In genomic region chr12:53682036-53682435, GRCm38 (mm10) we compare ENCODE assay signal across 10 mouse cellular contexts.
A peak's percentile ranks its signal among the peaks of the same experiment; 100 is the strongest.
DNase-seq lines count a peak whose midpoint lies in the region; ATAC-seq and TF ChIP-seq lines count a peak whose summit lies in the region.
"Had no signal": no experiment of that assay in that cellular context is flagged by ENCODE, and none has a peak within 500 bp of the region (broad histone marks: within the 10 kb centered on the region; RNA-seq: fewer than 3 reads in every experiment).

No protein-coding gene starts in this region.

- WGBS in cerebellum, adult 2 months: 67% methylated on average over 3 of the region's 3 CpGs
- WGBS in intestine, postnatal 0 days: 51% methylated on average over 3 of the region's 3 CpGs
- 48% methylated on average over 3 of the region's 3 CpGs for WGBS in intestine, embryonic 16.5 days
- 56% methylated on average over 3 of the region's 3 CpGs for WGBS in midbrain, embryonic 10.5 days
- 65% methylated on average over 3 of the region's 3 CpGs for WGBS in midbrain, embryonic 11.5 days

- no peaks in the 10 kb centered on the region for H3K9me3 ChIP-seq in intestine, postnatal 0 days (ENCODE audit: control insufficient read depth)
- H3K9me3 ChIP-seq in intestine, embryonic 16.5 days (ENCODE audit: control insufficient read depth, low read length): no peaks in the 10 kb centered on the region
- no peaks in the 10 kb centered on the region for H3K9me3 ChIP-seq in midbrain, embryonic 10.5 days (replicated peaks)
- H3K9me3 ChIP-seq in midbrain, embryonic 11.5 days (ENCODE audit: control insufficient read depth, low read length): no peaks in the 10 kb centered on the region
- H3K9me3 ChIP-seq: heart, embryonic 15.5 days had no signal

- no peak overlapping the region for H3K27ac ChIP-seq in cerebellum, adult 2 months (ENCODE audit: insufficient read depth, low read length)
- H3K27ac ChIP-seq in intestine, postnatal 0 days (ENCODE audit: low read depth, low read length): no peak overlapping the region
- no peak overlapping the region for H3K27ac ChIP-seq in intestine, embryonic 16.5 days (ENCODE audit: low read length)
- no peak overlapping the region for H3K27ac ChIP-seq in midbrain, embryonic 10.5 days (replicated peaks)
- H3K27ac ChIP-seq in midbrain, embryonic 11.5 days (ENCODE audit: low read depth, low read length): no peak overlapping the region
- H3K27ac ChIP-seq: heart, embryonic 15.5 days had no signal

- H3K27me3 ChIP-seq in cerebellum, adult 2 months (ENCODE audit: control insufficient read depth, insufficient read depth, low read length): no peaks in the 10 kb centered on the region
- H3K27me3 ChIP-seq in intestine, postnatal 0 days (replicated peaks; ENCODE audit: control insufficient read depth, insufficient read depth, low read length): no peaks in the 10 kb centered on the region
- no peaks in the 10 kb centered on the region for H3K27me3 ChIP-seq in intestine, embryonic 16.5 days (replicated peaks; ENCODE audit: control insufficient read depth, insufficient read depth, low read length)
- H3K27me3 ChIP-seq in midbrain, embryonic 10.5 days (ENCODE audit: low read depth, poor library complexity, severe bottlenecking): no peaks in the 10 kb centered on the region
- no peaks in the 10 kb centered on the region for H3K27me3 ChIP-seq in midbrain, embryonic 11.5 days (ENCODE audit: control insufficient read depth, insufficient read depth, low read length)
- H3K27me3 ChIP-seq: heart, embryonic 15.5 days had no signal

- H3K4me1 ChIP-seq in cerebellum, adult 2 months (ENCODE audit: control insufficient read depth, insufficient read depth, low read length): no peaks in the 10 kb centered on the region
- no peaks in the 10 kb centered on the region for H3K4me1 ChIP-seq in intestine, postnatal 0 days (replicated peaks; ENCODE audit: control insufficient read depth, insufficient read depth, low read length)
- no peaks in the 10 kb centered on the region for H3K4me1 ChIP-seq in intestine, embryonic 16.5 days (ENCODE audit: control insufficient read depth, insufficient read depth, low read length)
- peaks cover 14% of the 10 kb centered on the region; the same call in 1 of the 2 replicates for H3K4me1 ChIP-seq in midbrain, embryonic 10.5 days
- H3K4me1 ChIP-seq in midbrain, embryonic 11.5 days (ENCODE audit: control insufficient read depth, insufficient read depth, low read length): peaks cover 4% of the 10 kb centered on the region; the same call in 1 of the 2 replicates
- H3K4me1 ChIP-seq: heart, embryonic 15.5 days had no signal

- no peak for TF ChIP-seq POLR2A in cerebellum, adult 2 months (IDR thresholded peaks at IDR 0.05; ENCODE audit: borderline replicate concordance, insufficient read depth, low read length)

- no peak for DNase-seq in cerebellum, adult 2 months
- DNase-seq in cerebellum, adult 9-11 months: no peak
- DNase-seq in midbrain, embryonic 10.5 days (ENCODE audit: low spot score): peak; percentile 19
- DNase-seq in midbrain, embryonic 11.5 days (ENCODE audit: low spot score, missing footprints): no peak
- DNase-seq in mesoderm, embryonic 11.5 days (ENCODE audit: low read depth, low spot score): peak; percentile 16
- no peak for DNase-seq in layer of hippocampus, adult 11-12 months (ENCODE audit: low spot score)
- DNase-seq: B cell, adult 2 months had no signal

- ATAC-seq in intestine, postnatal 0 days: no peak
- ATAC-seq in intestine, embryonic 16.5 days: no peak
- ATAC-seq in midbrain, embryonic 11.5 days (ENCODE audit: low FRiP score): no peak

- H3K4me3 ChIP-seq in cerebellum, adult 2 months (replicated peaks; ENCODE audit: insufficient read depth, low read depth, low read length): no peak overlapping the region
- no peak overlapping the region for H3K4me3 ChIP-seq in intestine, postnatal 0 days (ENCODE audit: low read depth, low read length)
- no peak overlapping the region for H3K4me3 ChIP-seq in intestine, embryonic 16.5 days (ENCODE audit: low read length)
- H3K4me3 ChIP-seq in midbrain, embryonic 10.5 days: no peak overlapping the region
- H3K4me3 ChIP-seq in midbrain, embryonic 11.5 days (ENCODE audit: low read depth, low read length): no peak overlapping the region
- H3K4me3 ChIP-seq: heart, embryonic 15.5 days had no signal

- no peaks in the 10 kb centered on the region for H3K36me3 ChIP-seq in intestine, postnatal 0 days (ENCODE audit: control insufficient read depth, insufficient read depth)
- no peaks in the 10 kb centered on the region for H3K36me3 ChIP-seq in intestine, embryonic 16.5 days (ENCODE audit: control insufficient read depth, insufficient read depth, low read length)
- no peaks in the 10 kb centered on the region for H3K36me3 ChIP-seq in midbrain, embryonic 10.5 days
- no peaks in the 10 kb centered on the region for H3K36me3 ChIP-seq in midbrain, embryonic 11.5 days (ENCODE audit: control insufficient read depth, insufficient read depth, low read length)
- H3K36me3 ChIP-seq: heart, embryonic 15.5 days had no signal

- no peak overlapping the region for H3K4me2 ChIP-seq in intestine, postnatal 0 days (replicated peaks; ENCODE audit: low read depth)
- no peak overlapping the region for H3K4me2 ChIP-seq in intestine, embryonic 16.5 days (ENCODE audit: low read depth, low read length)
- H3K4me2 ChIP-seq in midbrain, embryonic 11.5 days: no peak overlapping the region
- H3K4me2 ChIP-seq: heart, embryonic 15.5 days had no signal

- no peak overlapping the region for H3K9ac ChIP-seq in intestine, postnatal 0 days (ENCODE audit: low read depth, low read length)
- H3K9ac ChIP-seq in intestine, embryonic 16.5 days (ENCODE audit: low read depth, low read length): no peak overlapping the region
- no peak overlapping the region for H3K9ac ChIP-seq in midbrain, embryonic 11.5 days (ENCODE audit: low read length)
- H3K9ac ChIP-seq: heart, embryonic 15.5 days had no signal

- TF ChIP-seq CTCF in cerebellum, adult 2 months (IDR thresholded peaks at IDR 0.05; ENCODE audit: borderline replicate concordance, insufficient read depth, low read depth, low read length): peak; percentile 13; the same call in 1 of the 2 replicates
- TF ChIP-seq CTCF in intestine, postnatal 0 days (IDR thresholded peaks at IDR 0.05; ENCODE audit: low read depth): peak; percentile 58

Comparison
In these comparisons a context has a peak if more than half of its experiments do, and no peak if none do; other contexts are left out.
1. DNase-seq: peak in midbrain, embryonic 10.5 days (single experiment) and mesoderm, embryonic 11.5 days (single experiment); none in cerebellum, adult 2 months (0 of 2), cerebellum, adult 9-11 months (single experiment), midbrain, embryonic 11.5 days (single experiment) and layer of hippocampus, adult 11-12 months (single experiment).